Mouse (Mus musculus): ENCODE data around the gene Wnk2.

- TF ChIP-seq CTCF (conservative IDR thresholded peaks at IDR 0.05; ENCODE audit: low read length) (no peak), POU5F1 (IDR thresholded peaks at IDR 0.05; ENCODE audit: borderline replicate concordance, low read length) (no peak)
Measured at GRCm38 (mm10) chr13:49108119-49108846, 39.5 kb downstream of the Wnk2 start.
